Mouse (Mus musculus) E14TG2a.4 (cell line): ENCODE measurements around the gene Gramd4.
"Not testable (repeated sequence)": the region's sequence is repeated elsewhere in the genome, so short reads cannot be mapped to it uniquely, and the experiment has no call there.

Source experiments
- H3K27me3 ChIP-seq: 2 replicates; pipeline ENCODE4 v1.6.1; 2014; ENCODE audit warnings: low read length, control low read depth; ENCODE audit not compliant: insufficient read depth
- H3K36me3 ChIP-seq: 2 replicates; pipeline ENCODE4 v1.6.1; 2014; ENCODE audit warnings: low read length, control low read depth; ENCODE audit not compliant: insufficient read depth
- H3K4me1 ChIP-seq: replicated peaks from 2 replicates; pipeline ENCODE4 v1.6.1; 2014; ENCODE audit warnings: low read depth, low read length, control low read depth
- H3K4me3 ChIP-seq: replicated peaks from 2 replicates; pipeline ENCODE4 v1.5.1; 2014; ENCODE audit warnings: mild to moderate bottlenecking, low read length
- H3K9me3 ChIP-seq: 2 replicates; pipeline ENCODE4 v1.6.1; 2014; ENCODE audit warnings: low read length, control low read depth
- CTCF ChIP-seq: conservative IDR thresholded peaks from 2 replicates; pipeline ENCODE4 v1.5.1; 2014; ENCODE audit warnings: low read length
- NANOG ChIP-seq: IDR thresholded peaks from 2 replicates; pipeline ENCODE4 v1.6.1; 2014; ENCODE audit warnings: borderline replicate concordance, low read length, mixed read lengths
- POU5F1 ChIP-seq: IDR thresholded peaks from 2 replicates; pipeline ENCODE4 v1.6.1; 2014; ENCODE audit warnings: low read length, borderline replicate concordance

Gramd4 gene

GRCm38 (mm10) chr15:86089991-86090529, 32.6 kb downstream of the Gramd4 start:
- H3K27me3 ChIP-seq = no peaks in the 10 kb centered on the region
- TF ChIP-seq POU5F1 (no peak), CTCF (no peak), NANOG (no peak)
- no peak overlapping the region for H3K4me3 ChIP-seq
- peaks cover 59% of the 10 kb centered on the region for H3K4me1 ChIP-seq
- H3K36me3 ChIP-seq = no peaks in the 10 kb centered on the region
- no peaks in the 10 kb centered on the region for H3K9me3 ChIP-seq

- TF ChIP-seq NANOG (no peak), POU5F1 (no peak), CTCF (no peak)
- Histone ChIP-seq H3K9me3 (no peaks in the 10 kb centered on the region), H3K4me3 (no peak overlapping the region), H3K4me1 (peaks cover 54% of the 10 kb centered on the region), H3K27me3 (no peaks in the 10 kb centered on the region), H3K36me3 (no peaks in the 10 kb centered on the region)
These were observed 33.1 kb downstream of the Gramd4 start for GRCm38 (mm10) chr15:86090578-86090977.

GRCm38 (mm10) chr15:86091201-86091997, 33.9 kb downstream of the Gramd4 start:
- TF ChIP-seq POU5F1 = no peak
- no peaks in the 10 kb centered on the region for H3K36me3 ChIP-seq
- no peaks in the 10 kb centered on the region for H3K9me3 ChIP-seq
- no peaks in the 10 kb centered on the region for H3K27me3 ChIP-seq
- H3K4me3 ChIP-seq = no peak overlapping the region
- H3K4me1 ChIP-seq = peaks cover 46% of the 10 kb centered on the region

- H3K4me1 ChIP-seq = peaks cover 40% of the 10 kb centered on the region
- no peak for TF ChIP-seq POU5F1
- no peak for TF ChIP-seq CTCF
- no peak for TF ChIP-seq NANOG
- no peaks in the 10 kb centered on the region for H3K36me3 ChIP-seq
- no peaks in the 10 kb centered on the region; the same call in 1 of the 2 replicates for H3K9me3 ChIP-seq
- H3K27me3 ChIP-seq = no peaks in the 10 kb centered on the region
- no peak overlapping the region for H3K4me3 ChIP-seq
These were observed 34.6 kb downstream of the Gramd4 start for GRCm38 (mm10) chr15:86091998-86092670.

- TF ChIP-seq CTCF (no peak), NANOG (no peak), POU5F1 (no peak)
- H3K9me3 ChIP-seq = peaks cover 7% of the 10 kb centered on the region
- H3K36me3 ChIP-seq = no peaks in the 10 kb centered on the region
- H3K4me3 ChIP-seq = no peak overlapping the region
- H3K4me1 ChIP-seq = peaks cover 32% of the 10 kb centered on the region
- H3K27me3 ChIP-seq = no peaks in the 10 kb centered on the region
These were observed 35.7 kb downstream of the Gramd4 start for GRCm38 (mm10) chr15:86093236-86093635.

- H3K4me1 ChIP-seq = peaks cover 27% of the 10 kb centered on the region
- TF ChIP-seq NANOG = no peak
- TF ChIP-seq CTCF = no peak
- TF ChIP-seq POU5F1 = no peak
- no peak overlapping the region for H3K4me3 ChIP-seq
These were observed 37.0 kb downstream of the Gramd4 start for GRCm38 (mm10) chr15:86094324-86095121.

GRCm38 (mm10) chr15:86095722-86096603, 38.5 kb downstream of the Gramd4 start:
- Histone ChIP-seq H3K4me3 (no peak overlapping the region), H3K27me3 (no peaks in the 10 kb centered on the region), H3K4me1 (peaks cover 14% of the 10 kb centered on the region), H3K9me3 (peaks cover 15% of the 10 kb centered on the region), H3K36me3 (no peaks in the 10 kb centered on the region)
- TF ChIP-seq POU5F1 = no peak
- TF ChIP-seq CTCF = no peak
- no peak for TF ChIP-seq NANOG

More at GRCm38 (mm10) chr15:86094324-86095121, 37.0 kb downstream of the Gramd4 start:
- H3K27me3 ChIP-seq = no peaks in the 10 kb centered on the region
- H3K36me3 ChIP-seq = no peaks in the 10 kb centered on the region
- H3K9me3 ChIP-seq = peaks cover 15% of the 10 kb centered on the region

GRCm38 (mm10) chr15:86096604-86097020, 39.1 kb downstream of the Gramd4 start:
- not testable (repeated sequence) for H3K36me3 ChIP-seq, H3K4me1 ChIP-seq, H3K27me3 ChIP-seq

More at GRCm38 (mm10) chr15:86096604-86097020, 39.1 kb downstream of the Gramd4 start:
- H3K9me3 ChIP-seq = peaks cover 15% of the 10 kb centered on the region
- H3K4me3 ChIP-seq = not testable (repeated sequence)
